ENCODE assay signal across 8 mouse cellular contexts in the genomic region with DNA sequence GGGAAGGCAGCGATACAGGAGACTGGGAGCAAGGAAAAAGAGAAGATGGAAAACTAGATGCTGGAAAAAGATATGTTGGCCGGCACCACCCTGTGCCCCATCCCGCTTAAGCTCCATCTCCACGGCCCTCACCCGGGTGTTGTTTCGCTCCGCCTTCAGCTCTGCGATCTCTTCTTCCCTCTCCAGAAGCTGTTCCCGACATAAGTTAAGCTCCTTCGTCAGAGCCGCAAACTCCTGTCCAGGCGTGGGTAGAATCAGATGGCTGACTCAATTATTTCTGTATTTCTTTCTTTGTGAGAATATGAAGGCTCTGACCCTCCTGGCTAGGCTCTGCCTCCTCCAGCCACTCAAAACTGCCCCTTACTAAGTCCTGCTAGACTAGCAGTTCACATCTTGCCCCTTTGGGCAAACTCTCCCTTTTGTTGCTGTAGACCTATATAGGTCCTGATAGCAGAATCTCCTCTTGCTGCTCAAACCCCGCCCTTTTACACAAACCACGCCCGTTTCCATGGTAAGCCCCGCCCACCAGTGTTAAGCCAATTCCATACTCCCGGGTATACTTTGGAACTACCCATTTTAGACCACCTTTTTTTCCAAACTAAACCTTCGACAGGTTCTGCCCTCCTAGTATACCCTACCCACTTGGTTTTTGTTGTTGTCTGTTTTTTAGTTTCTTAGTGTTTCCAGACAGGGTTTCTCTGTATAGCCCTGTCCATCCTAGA. TPM values are rescaled to one million over a fixed set of nuclear protein-coding genes. Genes with fewer than 3 reads are reported as not detected.
A peak's percentile ranks its signal among the peaks of the same experiment; 100 is the strongest.
DNase-seq lines count a peak whose midpoint lies in the region; ATAC-seq and TF ChIP-seq lines count a peak whose summit lies in the region.

No protein-coding gene starts in this region.

- no peak overlapping the region for H3K4me3 ChIP-seq in left cerebral cortex, adult 2 months
- peak overlapping the region; percentile 64 for H3K4me3 ChIP-seq in embryonic facial prominence, embryonic 10.5 days
- peak overlapping the region; percentile 45 for H3K4me3 ChIP-seq in hindbrain, embryonic 13.5 days
- peak overlapping the region; percentile 41; the same call in 1 of the 2 replicates for H3K4me3 ChIP-seq in midbrain, embryonic 15.5 days

- no peak overlapping the region for H3K9ac ChIP-seq in hindbrain, embryonic 13.5 days
- H3K9ac ChIP-seq in midbrain, embryonic 15.5 days = no peak overlapping the region

- no peaks in the 10 kb centered on the region for H3K9me3 ChIP-seq in embryonic facial prominence, embryonic 10.5 days
- H3K9me3 ChIP-seq in hindbrain, embryonic 13.5 days = no peaks in the 10 kb centered on the region
- H3K9me3 ChIP-seq in midbrain, embryonic 15.5 days = no peaks in the 10 kb centered on the region

- WGBS in embryonic facial prominence, embryonic 10.5 days = 54% methylated on average over 18 of the region's 18 CpGs
- 55% methylated on average over 18 of the region's 18 CpGs for WGBS in hindbrain, embryonic 13.5 days
- 51% methylated on average over 18 of the region's 18 CpGs for WGBS in midbrain, embryonic 15.5 days

- no peaks in the 10 kb centered on the region for H3K36me3 ChIP-seq in embryonic facial prominence, embryonic 10.5 days (replicated peaks)
- peaks cover 42% of the 10 kb centered on the region for H3K36me3 ChIP-seq in hindbrain, embryonic 13.5 days
- peaks cover 21% of the 10 kb centered on the region; the same call in 1 of the 2 replicates for H3K36me3 ChIP-seq in midbrain, embryonic 15.5 days (replicated peaks)

- 0 out of 2 replicates have a peak, but pooled peaks have one; percentile 1 for ATAC-seq in hindbrain, embryonic 13.5 days (ENCODE audit: low FRiP score)
- ATAC-seq in midbrain, embryonic 15.5 days (replicated peaks) = peak; percentile 21

- peaks cover 74% of the 10 kb centered on the region for H3K27me3 ChIP-seq in embryonic facial prominence, embryonic 10.5 days (replicated peaks; ENCODE audit: low read depth, poor library complexity, severe bottlenecking)
- peaks cover 41% of the 10 kb centered on the region for H3K27me3 ChIP-seq in hindbrain, embryonic 13.5 days
- H3K27me3 ChIP-seq in midbrain, embryonic 15.5 days (replicated peaks) = no peaks in the 10 kb centered on the region; the same call in 1 of the 2 replicates

- DNase-seq in left cerebral cortex, adult 2 months (ENCODE audit: extremely low spot score in 1 of 2, low spot score in 2 of 2) = peak in 1 of 2 experiments; percentile 53
- DNase-seq in left cerebral cortex, adult 18-20 months (ENCODE audit: low spot score in 2 of 2) = no peak
- no peak for DNase-seq in embryonic facial prominence, embryonic 10.5 days (ENCODE audit: low spot score)
- no peak for DNase-seq in gastrocnemius, postnatal 25 days
- no peak for DNase-seq in layer of hippocampus, postnatal 36 days
- DNase-seq in gastrocnemius, postnatal 10 days = no peak

- peak overlapping the region; percentile 84 for H3K4me2 ChIP-seq in hindbrain, embryonic 13.5 days
- H3K4me2 ChIP-seq in midbrain, embryonic 15.5 days = peak overlapping the region; percentile 60

- peaks cover 19% of the 10 kb centered on the region for H3K4me1 ChIP-seq in embryonic facial prominence, embryonic 10.5 days
- peaks cover 37% of the 10 kb centered on the region for H3K4me1 ChIP-seq in hindbrain, embryonic 13.5 days (replicated peaks)
- peaks cover 38% of the 10 kb centered on the region for H3K4me1 ChIP-seq in midbrain, embryonic 15.5 days

- peak overlapping the region; percentile 59 for H3K27ac ChIP-seq in left cerebral cortex, adult 2 months
- H3K27ac ChIP-seq in embryonic facial prominence, embryonic 10.5 days (replicated peaks) = no peak overlapping the region
- no peak overlapping the region for H3K27ac ChIP-seq in hindbrain, embryonic 13.5 days
- H3K27ac ChIP-seq in midbrain, embryonic 15.5 days = no peak overlapping the region

- TF ChIP-seq CTCF in left cerebral cortex, adult 2 months (IDR thresholded peaks at IDR 0.05) = no peak

- intact Hi-C loops in left cerebral cortex, adult 2 months (cut with DNase I) = loop anchor here (5.0 kb wide), 1 partner anchor 53 kb away; no protein-coding TSS in a partner anchor

RNA-seq across cellular contexts. Expression of a gene that starts 6.3 kb away (rescaled TPM):
- 100 to 1,000 TPM; 156 to 159 TPM for total RNA-seq in left cerebral cortex, adult 2 months (2021)
- 100 to 1,000 TPM; 154 to 170 TPM for total RNA-seq in left cerebral cortex, adult 18-20 months (2021)
- polyA plus RNA-seq in embryonic facial prominence, embryonic 10.5 days (2016; fragmentation: Nextera tagmentation; extraction: Ambion mirVana) = 5.8 and 7.1 TPM in 2 replicates
- 19.9 and 20.7 TPM in 2 replicates for polyA plus RNA-seq in hindbrain, embryonic 13.5 days (2015; fragmentation: Nextera tagmentation; extraction: Ambion mirVana)
- polyA plus RNA-seq in midbrain, embryonic 15.5 days (2015; fragmentation: Nextera tagmentation; extraction: Ambion mirVana) = 29.9 and 31.3 TPM in 2 replicates
- under 1 TPM; 0.18 to 0.38 TPM for total RNA-seq in gastrocnemius, postnatal 25 days (2021)
- total RNA-seq in layer of hippocampus, postnatal 36 days (2021) = 100 to 1,000 TPM; 126 to 128 TPM
- under 1 TPM; 0.89 to 0.97 TPM for total RNA-seq in gastrocnemius, postnatal 10 days (2021)

RNA-seq across cellular contexts. Expression of a gene that starts 9.8 kb away (rescaled TPM):
- 100 to 1,000 TPM; 156 to 178 TPM for total RNA-seq in left cerebral cortex, adult 2 months (2021)
- 100 to 1,000 TPM; 133 to 165 TPM for total RNA-seq in left cerebral cortex, adult 18-20 months (2021)
- polyA plus RNA-seq in embryonic facial prominence, embryonic 10.5 days (2016; fragmentation: Nextera tagmentation; extraction: Ambion mirVana) = 0.24 and 1.2 TPM in 2 replicates
- polyA plus RNA-seq in hindbrain, embryonic 13.5 days (2015; fragmentation: Nextera tagmentation; extraction: Ambion mirVana) = 12.5 and 13.4 TPM in 2 replicates
- polyA plus RNA-seq in midbrain, embryonic 15.5 days (2015; fragmentation: Nextera tagmentation; extraction: Ambion mirVana) = 24.4 TPM in 2 replicates
- total RNA-seq in gastrocnemius, postnatal 25 days (2021) = under 1 TPM in 1 of 2 experiments, not detected in 1; 0.67 TPM
- total RNA-seq in layer of hippocampus, postnatal 36 days (2021) = 100 to 1,000 TPM; 133 to 154 TPM
- total RNA-seq in gastrocnemius, postnatal 10 days (2021) = 1 to 10 TPM; 1.9 to 2.0 TPM

RNA-seq across cellular contexts. Expression of a gene that starts 25.5 kb away (rescaled TPM):
- total RNA-seq in left cerebral cortex, adult 2 months (2021) = under 1 TPM; 0.23 to 0.61 TPM
- total RNA-seq in left cerebral cortex, adult 18-20 months (2021) = under 1 TPM; 0.19 to 0.30 TPM
- polyA plus RNA-seq in embryonic facial prominence, embryonic 10.5 days (2016; fragmentation: Nextera tagmentation; extraction: Ambion mirVana) = 0.31 and 0.64 TPM in 2 replicates
- 0.31 TPM in 2 replicates for polyA plus RNA-seq in hindbrain, embryonic 13.5 days (2015; fragmentation: Nextera tagmentation; extraction: Ambion mirVana)
- polyA plus RNA-seq in midbrain, embryonic 15.5 days (2015; fragmentation: Nextera tagmentation; extraction: Ambion mirVana) = 0.23 and 0.26 TPM in 2 replicates
- 100 to 1,000 TPM; 812 to 910 TPM for total RNA-seq in gastrocnemius, postnatal 25 days (2021)
- under 1 TPM; 0.20 to 0.46 TPM for total RNA-seq in layer of hippocampus, postnatal 36 days (2021)
- total RNA-seq in gastrocnemius, postnatal 10 days (2021) = 100 to 1,000 TPM; 579 to 609 TPM

RNA-seq across cellular contexts. Expression of a gene that starts 27.0 kb away (rescaled TPM):
- total RNA-seq in left cerebral cortex, adult 2 months (2021) = 10 to 100 TPM; 18.5 to 24.6 TPM
- total RNA-seq in left cerebral cortex, adult 18-20 months (2021) = 10 to 100 TPM; 19.0 to 26.5 TPM
- polyA plus RNA-seq in embryonic facial prominence, embryonic 10.5 days (2016; fragmentation: Nextera tagmentation; extraction: Ambion mirVana) = 10.6 and 11.3 TPM in 2 replicates
- 7.3 and 8.9 TPM in 2 replicates for polyA plus RNA-seq in hindbrain, embryonic 13.5 days (2015; fragmentation: Nextera tagmentation; extraction: Ambion mirVana)
- 10.7 and 12.7 TPM in 2 replicates for polyA plus RNA-seq in midbrain, embryonic 15.5 days (2015; fragmentation: Nextera tagmentation; extraction: Ambion mirVana)
- 10 to 100 TPM; 17.0 to 18.3 TPM for total RNA-seq in gastrocnemius, postnatal 25 days (2021)
- 10 to 100 TPM; 12.9 to 14.8 TPM for total RNA-seq in layer of hippocampus, postnatal 36 days (2021)
- 10 to 100 TPM; 25.5 to 35.2 TPM for total RNA-seq in gastrocnemius, postnatal 10 days (2021)

RNA-seq across cellular contexts. Expression of a gene that starts 35.0 kb away (rescaled TPM):
- 100 to 1,000 TPM; 428 to 429 TPM for total RNA-seq in left cerebral cortex, adult 2 months (2021)
- 100 to 1,000 TPM; 372 to 395 TPM for total RNA-seq in left cerebral cortex, adult 18-20 months (2021)
- polyA plus RNA-seq in embryonic facial prominence, embryonic 10.5 days (2016; fragmentation: Nextera tagmentation; extraction: Ambion mirVana) = 285 and 287 TPM in 2 replicates
- polyA plus RNA-seq in hindbrain, embryonic 13.5 days (2015; fragmentation: Nextera tagmentation; extraction: Ambion mirVana) = 205 and 215 TPM in 2 replicates
- polyA plus RNA-seq in midbrain, embryonic 15.5 days (2015; fragmentation: Nextera tagmentation; extraction: Ambion mirVana) = 202 and 214 TPM in 2 replicates
- total RNA-seq in gastrocnemius, postnatal 25 days (2021) = 10 to 100 TPM; 76.1 to 78.0 TPM
- 100 to 1,000 TPM; 379 to 450 TPM for total RNA-seq in layer of hippocampus, postnatal 36 days (2021)
- 100 to 1,000 TPM; 123 to 156 TPM for total RNA-seq in gastrocnemius, postnatal 10 days (2021)

Comparison
In these comparisons a context has a peak if more than half of its experiments do, and no peak if none do; other contexts are left out.
1. RNA of a gene that starts 6.3 kb away (total RNA-seq): 154 to 170 TPM in left cerebral cortex, adult 18-20 months, 156 to 159 TPM in left cerebral cortex, adult 2 months and 126 to 128 TPM in layer of hippocampus, postnatal 36 days; 0.89 to 0.97 TPM in gastrocnemius, postnatal 10 days and 0.18 to 0.38 TPM in gastrocnemius, postnatal 25 days; every median in the first group is over 10 times any median in the second.
2. RNA of a gene that starts 9.8 kb away (total RNA-seq): 156 to 178 TPM in left cerebral cortex, adult 2 months, 133 to 165 TPM in left cerebral cortex, adult 18-20 months and 133 to 154 TPM in layer of hippocampus, postnatal 36 days; 1.9 to 2.0 TPM in gastrocnemius, postnatal 10 days and 0.67 TPM in gastrocnemius, postnatal 25 days; every median in the first group is over 10 times any median in the second.
3. RNA of a gene that starts 25.5 kb away (total RNA-seq): 812 to 910 TPM in gastrocnemius, postnatal 25 days and 579 to 609 TPM in gastrocnemius, postnatal 10 days; 0.23 to 0.61 TPM in left cerebral cortex, adult 2 months, 0.20 to 0.46 TPM in layer of hippocampus, postnatal 36 days and 0.19 to 0.30 TPM in left cerebral cortex, adult 18-20 months; every median in the first group is over 100 times any median in the second.